Mouse (Mus musculus) right cerebral cortex, adult 2 months (tissue): ENCODE results near the gene Gm20388.

Experiments
- DNase-seq, 2 experiments: peaks; one replicate each; pipeline ENCODE4 v3.0.0; 2021 to 2022; ENCODE audit warnings: low spot score in 2 of 2

The Gm20388 gene

DNA sequence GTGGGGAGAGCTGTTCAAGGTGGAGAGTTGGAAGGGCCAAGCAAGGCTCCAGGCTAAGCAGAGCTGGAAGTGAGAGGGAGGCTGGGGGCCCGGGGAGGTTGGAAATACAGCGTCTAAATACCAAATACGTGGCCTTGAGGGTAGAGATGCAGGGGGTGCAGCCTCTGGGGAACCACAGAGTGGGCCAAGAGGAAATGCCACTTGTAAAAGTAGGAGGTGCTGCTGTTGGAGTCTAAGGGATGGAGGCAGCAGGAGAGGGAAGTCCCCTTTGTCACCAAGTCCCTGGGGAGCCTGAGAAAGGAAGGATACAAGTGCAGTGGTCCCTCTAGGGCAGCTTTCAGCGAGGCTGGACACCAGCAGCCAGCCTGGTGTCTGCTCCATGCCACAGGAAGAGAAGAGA, 615.9 kb downstream of the Gm20388 start:
- DNase-seq, result no peak

DNA sequence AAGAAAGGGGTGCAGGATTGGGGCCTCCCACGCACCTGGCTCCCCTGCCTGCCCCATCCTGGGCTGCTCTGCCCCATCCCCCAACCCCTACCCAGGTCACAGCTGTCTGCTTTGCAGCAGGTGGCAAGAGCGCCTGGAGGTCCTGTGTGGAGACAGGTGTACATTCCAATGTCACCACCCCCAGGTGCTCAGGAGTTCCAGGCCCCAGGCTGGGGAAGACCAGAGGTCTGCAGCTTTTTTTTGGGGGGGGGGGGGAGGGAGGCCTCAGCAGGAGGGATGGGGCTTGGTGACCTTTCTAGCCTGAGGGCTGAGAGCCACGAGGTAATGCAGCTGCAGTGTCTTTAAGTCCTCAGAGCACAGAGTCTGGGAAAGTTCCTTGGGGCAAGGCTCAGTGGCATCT, 617.7 kb downstream of the Gm20388 start:
- no peak for DNase-seq

DNA sequence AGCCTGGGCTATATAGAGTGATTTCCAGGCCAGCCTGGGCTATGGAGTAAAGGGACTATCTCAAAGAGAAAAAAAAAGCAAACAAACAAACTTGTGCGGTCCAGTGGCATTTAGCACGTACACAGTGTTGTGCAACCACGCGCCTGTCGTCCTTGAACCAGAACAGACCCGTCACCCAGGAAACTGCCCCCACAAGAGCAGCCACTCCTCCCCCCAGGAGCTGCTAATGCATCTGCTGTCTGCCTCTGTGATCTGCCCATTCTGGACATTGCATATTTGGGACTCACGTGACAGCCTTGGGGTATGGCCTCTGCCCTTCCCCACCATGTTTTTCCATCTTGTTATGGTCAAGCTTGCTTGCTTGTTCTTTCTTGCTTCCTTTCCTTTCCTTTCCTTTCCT, 618.6 kb downstream of the Gm20388 start:
- no peak for DNase-seq

DNA sequence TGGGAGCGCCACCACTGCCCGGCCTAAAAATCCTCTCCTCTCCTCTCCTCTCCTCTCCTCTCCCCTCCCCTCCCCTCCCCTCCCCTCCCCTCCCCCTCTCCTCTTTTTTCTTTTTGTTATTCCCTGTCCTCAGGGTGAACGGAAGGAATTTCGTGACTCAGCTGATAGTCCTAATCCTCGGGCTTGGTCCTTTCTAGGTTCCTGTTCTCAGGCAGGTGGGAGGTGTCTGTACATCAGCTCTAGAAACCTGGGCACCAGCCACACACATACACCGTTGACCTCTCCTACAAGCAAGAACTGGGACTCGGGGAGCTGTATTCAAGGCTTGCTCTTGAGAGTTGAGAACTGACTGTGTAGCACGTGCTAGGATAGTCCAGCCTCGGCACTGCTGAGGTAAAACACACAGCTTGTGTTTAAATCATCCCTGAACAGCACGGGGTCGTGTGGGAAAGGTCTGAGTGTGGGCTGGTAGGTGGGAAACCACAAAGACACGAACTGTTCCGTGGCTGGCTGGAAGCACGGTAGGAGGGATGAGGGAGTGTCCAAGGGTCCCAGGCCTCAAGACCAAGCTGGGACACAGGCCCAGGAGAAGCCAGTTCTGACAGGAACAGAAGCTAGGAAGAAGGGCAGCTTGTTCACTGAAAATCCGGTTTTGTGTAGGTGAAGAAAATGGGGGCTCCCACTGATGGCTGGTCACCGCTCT, 620.5 kb downstream of the Gm20388 start:
- DNase-seq, result no peak

DNA sequence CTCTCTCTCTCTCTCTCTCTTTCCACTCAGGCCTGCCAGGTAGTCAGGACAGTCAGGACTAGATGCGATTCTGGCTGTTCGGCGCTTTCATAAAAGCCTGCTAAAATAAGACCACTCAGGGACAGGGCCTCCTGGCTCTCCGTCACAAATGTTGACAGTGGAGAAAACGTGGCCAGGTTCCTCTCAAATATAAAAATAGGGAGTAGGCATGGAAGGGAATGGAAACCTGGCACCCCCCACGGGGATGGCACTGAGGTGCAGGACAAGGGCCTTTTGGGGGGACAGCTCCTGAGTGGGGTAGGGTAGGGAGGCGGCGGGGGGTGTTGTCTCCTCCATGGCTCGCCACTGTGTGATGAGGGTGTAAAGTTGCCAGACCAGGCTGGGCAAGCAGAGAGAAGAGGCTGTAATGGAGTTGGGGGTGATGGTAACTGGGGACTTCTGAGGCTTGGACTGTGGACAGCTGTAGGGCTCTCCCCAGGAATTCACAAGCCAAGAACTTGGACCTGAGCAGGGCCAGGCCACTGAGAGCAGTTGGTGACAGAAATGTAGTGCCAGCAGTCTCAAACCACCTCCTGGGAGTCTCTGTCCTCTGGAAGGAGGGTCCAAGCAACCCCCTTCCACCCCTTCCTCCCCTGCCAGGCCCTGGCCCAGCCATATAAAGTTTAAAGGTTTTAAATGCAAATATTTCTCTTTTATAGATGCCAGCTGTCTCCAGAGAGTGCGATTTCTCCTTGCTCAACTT, 621.3 kb downstream of the Gm20388 start:
- no peak for DNase-seq

- DNase-seq, result no peak
These were observed 622.0 kb downstream of the Gm20388 start for GRCm38 (mm10) chr8:120532517-120533215.

DNA sequence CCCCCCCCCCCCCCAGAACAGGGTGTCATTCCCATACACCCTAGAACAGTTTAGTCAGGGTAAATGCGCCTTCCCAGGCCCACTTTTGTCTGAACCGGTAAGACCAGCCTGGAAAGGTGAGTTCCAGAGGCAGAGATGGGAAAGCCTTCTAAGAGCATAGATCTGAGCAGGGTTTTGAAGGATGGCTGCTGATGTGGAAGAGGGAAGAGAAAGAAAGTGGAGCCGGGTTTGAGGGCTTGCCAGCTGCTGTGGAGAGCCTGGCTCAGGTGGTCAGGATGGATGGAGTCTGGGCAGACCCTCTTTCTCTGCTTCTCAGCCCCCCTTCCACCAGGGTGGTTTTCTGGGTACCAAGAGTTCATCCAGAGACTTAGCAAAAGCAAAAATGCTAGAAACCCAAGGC, 622.7 kb downstream of the Gm20388 start:
- DNase-seq, result no peak

GRCm38 (mm10) chr8:120534080-120534479, 623.4 kb downstream of the Gm20388 start:
- no peak for DNase-seq

DNA sequence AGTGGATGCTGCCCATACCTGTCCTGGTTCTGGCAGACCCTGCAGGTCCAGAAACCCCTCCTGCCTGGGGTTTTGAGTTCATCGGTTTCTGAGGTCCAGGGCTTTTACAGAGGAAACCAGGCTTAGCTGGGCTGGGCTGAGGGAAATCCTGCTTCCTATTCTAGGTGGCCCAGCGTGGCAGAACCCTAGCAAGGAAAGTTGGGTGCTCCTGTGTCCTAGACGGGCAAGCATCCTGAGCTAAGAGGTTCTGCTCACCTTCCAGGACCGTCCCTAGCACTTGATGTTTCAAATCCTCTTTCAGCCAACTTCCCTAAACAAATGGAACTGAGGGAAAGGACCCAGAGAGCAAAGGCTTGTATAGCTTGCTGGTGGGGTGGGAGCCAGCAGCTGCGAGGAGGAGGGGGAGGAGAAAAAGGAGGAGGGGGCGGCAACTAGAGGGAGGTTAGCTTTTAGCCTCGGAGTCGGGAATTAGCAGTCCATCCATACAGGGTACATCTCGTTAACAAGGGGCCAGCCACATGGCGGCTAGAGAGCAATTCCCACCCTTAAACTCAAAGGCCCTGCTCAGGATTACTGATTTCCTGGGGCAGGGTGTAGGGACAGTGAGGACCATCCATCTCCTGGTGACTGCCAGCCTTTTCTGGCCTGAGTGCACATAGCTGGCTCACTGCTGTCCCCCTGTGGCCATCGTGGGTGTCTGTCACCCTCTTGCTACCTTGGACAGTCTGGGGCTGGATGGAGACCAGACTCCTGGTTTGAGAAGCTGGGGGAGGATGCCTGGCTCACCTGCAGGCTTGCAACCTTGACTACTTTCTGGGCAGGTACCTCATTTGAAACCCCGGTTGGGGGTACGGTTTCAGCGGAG, 624.1 kb downstream of the Gm20388 start:
- peak; percentile 79 to 83 for DNase-seq

DNA sequence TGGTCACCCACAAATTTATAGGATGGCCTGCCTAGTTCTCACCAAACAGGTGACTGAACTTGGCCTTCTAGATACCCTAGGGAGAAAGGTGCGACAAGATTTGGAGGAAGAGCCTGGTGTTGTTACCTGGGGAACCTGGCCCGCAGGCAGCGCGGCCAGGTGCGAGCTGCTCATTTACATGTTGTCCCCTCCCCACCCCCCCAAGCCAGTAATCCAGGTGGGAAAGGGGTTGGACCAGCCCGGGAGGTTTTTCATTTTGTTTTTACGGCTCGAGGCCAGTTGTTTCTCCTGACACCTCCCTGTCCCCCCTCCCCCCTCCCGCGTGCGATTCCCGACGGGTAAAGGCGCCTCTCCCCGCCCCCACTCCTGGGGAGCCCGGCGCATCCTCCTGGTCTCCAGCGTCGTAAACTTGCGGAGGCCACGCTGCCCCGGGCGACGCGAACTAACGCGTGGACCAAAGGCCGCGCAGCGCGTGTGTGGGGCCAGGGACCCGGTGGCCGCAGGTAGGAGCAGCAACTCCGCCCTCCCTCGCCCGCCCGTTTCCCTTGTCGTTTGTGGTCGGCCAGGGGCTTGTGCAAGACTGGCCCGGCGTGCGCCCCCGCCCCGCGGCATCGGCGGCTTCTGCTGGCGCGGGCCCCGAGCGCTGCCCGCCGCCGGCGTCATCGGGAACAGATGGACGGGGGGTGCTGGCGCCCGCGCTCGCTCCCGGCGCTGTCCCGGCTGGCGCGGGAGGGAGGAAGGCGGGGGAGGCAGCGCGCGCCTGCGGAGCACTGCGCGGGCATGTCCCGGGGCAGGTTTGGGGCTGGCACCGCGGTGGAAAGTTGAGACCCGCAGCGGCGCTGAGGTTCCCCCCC, 625.0 kb downstream of the Gm20388 start:
- DNase-seq, result peak; percentile 74 to 79

GRCm38 (mm10) chr8:120536306-120537206, 625.9 kb downstream of the Gm20388 start:
- DNase-seq, result peak; percentile 61 to 69

DNA sequence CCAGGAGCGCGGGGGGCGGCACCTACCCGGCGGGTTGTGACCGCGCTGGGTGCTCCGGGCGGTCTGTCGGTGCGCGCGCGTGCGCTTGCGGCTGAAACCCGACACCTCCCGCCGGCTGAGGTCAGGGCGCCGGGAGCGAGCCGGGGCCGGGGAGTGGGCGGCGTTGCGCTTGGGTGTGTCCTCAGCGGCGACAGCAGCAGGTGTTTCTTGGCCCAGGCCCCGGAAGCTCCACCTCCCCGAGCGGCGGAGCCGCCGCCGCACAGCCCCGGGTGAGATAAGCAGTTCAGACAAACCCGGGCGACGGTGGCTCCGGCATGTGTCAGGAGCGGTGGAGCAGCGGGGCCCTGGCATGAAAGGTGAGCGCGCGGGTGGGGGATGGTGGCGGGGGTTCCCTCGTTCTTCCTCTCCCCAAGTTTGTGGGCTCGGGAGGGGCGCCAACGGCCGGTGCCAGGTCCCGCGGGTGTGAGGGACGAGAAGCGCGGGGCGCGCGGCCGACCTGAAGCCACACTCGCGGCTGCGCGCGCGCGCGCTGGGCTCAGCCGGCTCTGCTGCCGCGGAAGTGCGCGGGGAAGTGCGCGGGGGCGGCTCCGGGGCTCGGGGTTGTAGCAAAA, 626.7 kb downstream of the Gm20388 start:
- peak; percentile 54 to 68 for DNase-seq

DNA sequence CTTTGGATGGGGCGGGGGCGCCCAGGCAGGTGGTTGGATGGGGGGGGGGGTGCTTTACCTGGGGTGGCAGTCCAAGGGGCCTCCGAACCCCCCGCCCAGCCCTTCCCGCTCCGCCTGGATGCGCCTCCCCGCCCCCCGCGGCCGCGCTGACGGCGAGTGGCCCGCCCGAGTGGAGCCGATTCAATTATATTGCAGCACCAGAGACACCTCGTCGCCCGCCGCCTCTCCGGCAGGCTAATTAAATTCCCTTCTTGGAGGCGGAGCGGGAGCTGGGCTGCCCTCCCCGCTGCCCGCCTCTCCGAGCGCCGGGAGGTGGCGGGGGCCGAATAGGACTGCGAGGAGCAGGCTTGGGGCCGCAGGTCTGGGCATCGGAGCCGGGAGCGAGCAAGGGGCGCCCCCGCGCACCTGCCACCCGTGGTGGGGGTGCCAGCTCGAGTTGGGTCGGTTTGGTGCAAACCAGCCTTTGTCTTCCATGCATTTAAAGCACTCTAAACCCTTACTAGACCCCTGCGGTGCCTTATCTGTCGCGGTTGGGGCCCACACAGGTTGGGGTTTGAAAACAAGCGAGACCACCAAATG, 627.3 kb downstream of the Gm20388 start:
- DNase-seq, result peak; percentile 64 to 75

DNA sequence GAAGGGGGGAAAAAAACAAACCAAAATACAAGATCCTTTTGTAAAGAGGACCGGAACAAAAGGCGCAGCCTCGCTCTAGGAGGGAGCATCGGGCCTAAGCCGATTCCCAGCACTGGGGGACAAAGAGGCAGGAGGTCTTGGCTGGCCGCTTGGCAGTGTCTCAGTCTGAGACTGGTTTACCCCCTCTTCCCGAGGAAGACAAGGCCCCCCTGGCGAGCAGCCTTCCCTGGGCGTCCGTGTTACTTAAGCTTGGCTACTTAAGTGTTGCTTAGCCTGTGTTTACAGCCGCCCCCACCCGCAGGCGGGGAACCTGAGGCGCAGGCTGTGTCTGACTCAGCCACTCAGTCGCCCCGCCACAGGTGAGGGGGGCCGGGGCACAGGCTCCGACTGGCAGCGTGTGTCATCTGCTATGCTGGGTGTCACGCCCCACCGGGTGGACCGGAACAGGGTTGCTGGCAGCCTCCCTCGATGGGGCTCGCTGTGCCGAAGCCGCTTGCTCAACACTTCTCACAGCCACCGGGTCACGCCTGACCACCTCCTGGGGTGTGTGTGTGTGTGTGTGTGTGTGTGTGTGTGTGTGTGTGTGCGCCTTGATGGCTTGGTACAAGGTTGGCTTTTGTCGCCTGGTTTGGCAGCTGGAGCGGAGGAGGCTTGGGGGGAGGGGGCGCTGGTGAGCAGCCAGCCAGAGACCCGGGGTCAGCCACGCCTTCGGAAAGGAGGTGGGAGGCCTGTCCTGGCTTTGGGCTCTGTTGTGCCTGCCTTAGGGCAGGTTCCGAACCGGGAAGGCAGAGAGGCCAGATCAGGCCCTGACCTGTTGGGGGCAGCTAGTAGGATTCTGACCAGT, 628.0 kb downstream of the Gm20388 start:
- DNase-seq, result peak; percentile 76 to 83

DNA sequence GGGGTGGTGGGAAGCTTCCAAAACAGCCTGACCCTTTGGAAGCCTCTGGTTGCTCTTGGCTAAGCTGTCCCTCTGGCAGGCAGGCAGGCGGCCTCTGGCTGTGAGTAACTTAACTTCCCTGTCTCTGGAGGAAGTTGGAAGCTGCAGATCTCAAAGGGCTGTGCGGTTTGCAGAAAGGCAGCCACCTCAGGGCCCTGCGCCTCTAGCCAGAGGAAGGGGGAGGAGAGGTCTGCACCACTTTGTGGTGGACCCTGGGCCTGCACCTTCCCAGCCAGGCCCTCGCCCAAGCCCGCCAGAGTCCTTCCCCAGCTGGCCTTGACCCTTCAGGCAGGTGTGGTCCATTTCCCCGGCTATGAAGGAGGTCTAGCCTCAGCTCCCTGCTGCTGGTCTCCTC, 628.7 kb downstream of the Gm20388 start:
- DNase-seq, result no peak

DNA sequence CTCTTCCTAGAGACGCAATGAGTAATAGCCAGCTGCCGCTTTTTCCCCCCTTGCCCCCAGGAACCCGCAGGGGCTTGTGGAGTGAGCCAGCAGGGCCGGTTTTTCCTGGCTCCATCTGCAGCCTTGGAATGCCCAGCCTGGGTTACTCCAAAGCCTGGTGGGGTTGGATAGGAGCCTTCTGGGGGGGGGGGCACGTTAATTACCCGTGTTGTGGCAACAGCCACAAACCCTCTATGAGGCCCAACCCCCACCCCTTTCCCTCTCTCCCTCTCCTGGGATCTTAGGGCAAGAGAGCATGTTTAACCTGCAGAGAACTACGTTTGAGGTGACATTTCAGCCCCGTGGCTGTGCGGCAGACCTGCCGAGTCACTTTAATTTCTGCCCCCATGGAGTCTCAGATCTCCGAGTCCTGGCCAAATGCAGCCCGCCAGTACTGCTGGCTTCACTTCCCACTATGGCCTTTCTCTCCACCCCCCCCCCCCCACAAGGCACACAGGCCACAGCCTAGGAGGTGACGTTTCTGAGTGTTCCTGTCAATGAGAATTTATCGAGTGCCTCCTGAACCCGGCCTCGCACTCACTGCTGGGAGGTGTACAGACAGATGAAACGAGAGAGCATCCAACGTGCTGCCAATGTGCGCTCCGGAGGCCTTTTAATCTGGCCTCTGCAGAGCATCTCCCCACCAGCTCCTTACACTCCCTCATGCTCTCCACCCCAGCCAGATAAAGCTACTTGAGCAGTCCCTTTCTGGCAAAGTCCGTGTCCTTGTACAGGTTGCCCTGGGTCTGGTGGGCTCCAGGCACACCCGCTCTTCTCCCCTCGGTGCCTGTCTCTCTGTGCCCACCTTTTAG, 629.4 kb downstream of the Gm20388 start:
- DNase-seq, result no peak

GRCm38 (mm10) chr8:120542995-120543394, 632.4 kb downstream of the Gm20388 start:
- DNase-seq, result no peak
